Mouse (Mus musculus) intestine, embryonic 14.5 days (tissue): Measurements from ENCODE around the gene Scrg1. TPM values are rescaled to one million over a fixed set of nuclear protein-coding genes. Genes with fewer than 3 reads are reported as not detected.
"Not testable (repeated sequence)": the region's sequence is repeated elsewhere in the genome, so short reads cannot be mapped to it uniquely, and the experiment has no call there.

Experiments used
- ATAC-seq: fragments of 200-750 bp; cut with Nextera tagmentation; replicated peaks from 2 replicates; pipeline ENCODE4 v1.8.0; 2017; ENCODE audit warnings: low read depth, moderate number of reproducible peaks, moderate TSS enrichment, moderate library complexity; ENCODE audit not compliant: low FRiP score, low TSS enrichment
- DNase-seq: peaks from one replicate; pipeline ENCODE4 v3.0.0-alpha.2; 2018; ENCODE audit warnings: low spot score
- H3K27ac ChIP-seq: fragments of 300-500 bp; sonication (generic); 2 replicates; pipeline ENCODE4 v1.5.1; 2014; ENCODE audit warnings: low read depth, mild to moderate bottlenecking, control low read depth
- H3K27me3 ChIP-seq: fragments of 300-500 bp; sonication (generic); replicated peaks from 2 replicates; pipeline ENCODE4 v1.6.1; 2014; ENCODE audit warnings: low read length, control low read depth; ENCODE audit not compliant: control insufficient read depth, insufficient read depth
- H3K36me3 ChIP-seq: fragments of 300-500 bp; sonication (generic); 2 replicates; pipeline ENCODE4 v1.6.1; 2014; ENCODE audit warnings: low read length, control low read depth; ENCODE audit not compliant: control insufficient read depth, insufficient read depth
- H3K4me1 ChIP-seq: fragments of 300-500 bp; sonication (generic); replicated peaks from 2 replicates; pipeline ENCODE4 v1.6.1; 2014; ENCODE audit warnings: low read length, control low read depth, mixed read lengths; ENCODE audit not compliant: control insufficient read depth, insufficient read depth
- H3K4me2 ChIP-seq: fragments of 300-500 bp; sonication (generic); 2 replicates; pipeline ENCODE4 v1.6.1; 2014; ENCODE audit warnings: low read length
- H3K4me3 ChIP-seq: fragments of 300-500 bp; sonication (generic); 2 replicates; pipeline ENCODE4 v1.5.1; 2014; ENCODE audit warnings: low read depth, low read length, control low read depth, mixed read lengths
- H3K9ac ChIP-seq: fragments of 300-500 bp; sonication (generic); 2 replicates; pipeline ENCODE4 v1.6.1; 2014; ENCODE audit warnings: mild to moderate bottlenecking, low read length
- H3K9me3 ChIP-seq: fragments of 300-500 bp; sonication (generic); 2 replicates; pipeline ENCODE4 v1.6.1; 2016; ENCODE audit warnings: low read length, control low read depth; ENCODE audit not compliant: control insufficient read depth
- WGBS: fragments of 180-500 bp; shearing (Covaris S2); extraction: QIAGEN DNeasy Blood & Tissue Kit; methylation state at CpG from one replicate; pipeline ENCODE4 v1.1.7; 2014; 5-methylcytosine and 5-hydroxymethylcytosine counted together
- polyA plus RNA-seq: library from polyadenylated mRNA; unstranded; fragments of >200 nt; fragmentation: Nextera tagmentation; extraction: Ambion mirVana; gene quantifications from 2 replicates; pipeline ENCODE4 v1.2.1, GENCODE M21; 2014

The Scrg1 gene
- polyA plus RNA-seq, 1 experiment from 2014 or later, result 0.54 TPM

DNA sequence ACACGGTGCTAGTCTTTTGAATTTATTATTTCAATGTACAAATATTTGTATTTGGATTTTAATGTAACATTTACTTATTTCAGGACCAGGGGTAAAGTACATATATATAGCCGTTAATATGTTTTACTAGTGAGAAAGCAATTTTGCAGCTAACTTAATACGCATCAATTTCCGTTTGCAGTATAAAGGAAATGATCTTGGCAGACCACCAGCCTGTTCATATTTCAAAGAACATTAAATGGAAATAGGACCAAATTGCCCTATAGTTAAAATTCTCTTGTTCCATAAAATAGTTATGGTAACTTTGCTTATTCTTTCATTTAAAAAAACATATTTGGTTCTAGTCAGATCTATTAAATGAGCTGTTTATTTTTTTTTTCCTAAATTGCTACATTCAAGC, 14.6 kb upstream of the Scrg1 start:
- WGBS, result 72% methylated on average over 4 of the region's 4 CpGs
- Histone ChIP-seq H3K4me1 (0 out of 2 replicates have a peak, but pooled peaks cover 3% of the 10 kb centered on the region), H3K27ac (no peak overlapping the region), H3K36me3 (no peaks in the 10 kb centered on the region), H3K9ac (no peak overlapping the region), H3K4me2 (no peak overlapping the region), H3K9me3 (no peaks in the 10 kb centered on the region), H3K4me3 (no peak overlapping the region), H3K27me3 (no peaks in the 10 kb centered on the region)
- ATAC-seq, result no peak
- no peak for DNase-seq

DNA sequence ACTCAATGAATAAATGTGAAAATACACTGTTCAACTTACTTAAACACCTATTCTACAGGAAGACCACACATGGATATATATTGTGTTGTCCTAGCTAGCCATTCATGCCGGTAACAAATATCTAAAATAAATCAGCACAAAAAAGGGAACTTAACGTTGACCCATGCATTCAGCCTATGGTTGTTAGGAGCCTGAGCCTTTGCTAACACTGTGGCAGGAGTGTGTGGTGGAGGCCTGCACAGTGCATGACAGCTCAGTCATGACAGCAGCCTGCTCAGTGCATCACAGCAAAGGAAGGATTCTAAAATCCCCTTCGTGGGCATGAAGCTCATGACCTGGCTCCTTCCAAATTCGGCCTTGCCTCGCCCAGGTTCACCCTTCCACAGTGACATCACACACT, 14.2 kb upstream of the Scrg1 start:
- no peaks in the 10 kb centered on the region for H3K9me3 ChIP-seq
- 0 out of 2 replicates have a peak, but pooled peaks cover 3% of the 10 kb centered on the region for H3K4me1 ChIP-seq
- no peaks in the 10 kb centered on the region for H3K27me3 ChIP-seq
- no peak overlapping the region for H3K9ac ChIP-seq
- 83% methylated on average over 5 of the region's 5 CpGs for WGBS
- H3K4me2 ChIP-seq, result no peak overlapping the region
- DNase-seq (no peak), ATAC-seq (no peak)
- H3K4me3 ChIP-seq, result no peak overlapping the region
- no peak overlapping the region for H3K27ac ChIP-seq
- H3K36me3 ChIP-seq, result no peaks in the 10 kb centered on the region

DNA sequence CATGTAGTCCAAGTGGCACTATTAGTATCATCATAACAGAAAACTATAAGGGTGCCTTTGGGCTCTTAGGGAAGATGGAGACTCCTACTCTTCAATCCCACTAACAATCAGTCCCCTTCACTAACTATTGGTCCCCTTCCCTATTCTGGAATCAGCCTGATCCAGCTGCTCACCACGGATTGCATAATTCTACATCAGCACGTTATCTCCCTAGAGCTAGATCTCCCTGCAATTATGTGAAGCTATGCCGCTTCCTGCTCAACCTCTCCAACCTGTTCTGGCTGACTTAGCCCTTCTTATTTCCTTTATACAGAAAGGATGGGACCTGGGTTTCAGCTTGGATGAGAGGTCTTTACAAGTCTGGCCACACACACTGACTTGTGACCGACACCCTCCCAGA, 12.4 kb upstream of the Scrg1 start:
- DNase-seq (no peak), ATAC-seq (no peak)
- no peak overlapping the region for H3K9ac ChIP-seq
- H3K27me3 ChIP-seq, result no peaks in the 10 kb centered on the region
- no peaks in the 10 kb centered on the region for H3K4me1 ChIP-seq
- no peaks in the 10 kb centered on the region for H3K9me3 ChIP-seq
- H3K36me3 ChIP-seq, result no peaks in the 10 kb centered on the region
- H3K27ac ChIP-seq, result no peak overlapping the region
- no peak overlapping the region for H3K4me3 ChIP-seq
- H3K4me2 ChIP-seq, result no peak overlapping the region
- 70% methylated on average over 4 of the region's 4 CpGs for WGBS

DNA sequence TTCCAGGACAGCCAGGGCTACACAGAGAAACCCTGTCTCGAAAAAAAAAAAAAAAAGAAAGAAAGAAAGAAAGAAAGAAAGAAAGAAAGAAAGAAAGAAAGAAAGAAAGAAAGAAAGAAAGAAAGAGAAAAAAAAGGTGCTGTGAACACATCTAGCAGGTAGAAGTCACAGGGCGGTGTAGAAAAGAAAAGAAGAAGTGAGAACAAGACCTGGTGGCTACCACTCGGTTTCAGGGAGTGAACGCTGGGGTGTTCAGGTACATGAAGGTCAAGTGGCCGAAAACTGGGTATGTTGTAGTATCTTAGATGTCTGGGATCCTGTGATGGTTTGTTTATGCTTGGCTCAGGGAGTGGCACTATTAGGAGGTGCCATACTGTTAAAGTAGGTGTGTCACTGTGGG, 9.8 kb upstream of the Scrg1 start:
- H3K4me1 ChIP-seq, H3K4me2 ChIP-seq, H3K9ac ChIP-seq, H3K4me3 ChIP-seq, DNase-seq, ATAC-seq, H3K27ac ChIP-seq, H3K9me3 ChIP-seq, H3K36me3 ChIP-seq, H3K27me3 ChIP-seq: not testable (repeated sequence)
- 85% methylated on average over 4 of the region's 5 CpGs for WGBS

DNA sequence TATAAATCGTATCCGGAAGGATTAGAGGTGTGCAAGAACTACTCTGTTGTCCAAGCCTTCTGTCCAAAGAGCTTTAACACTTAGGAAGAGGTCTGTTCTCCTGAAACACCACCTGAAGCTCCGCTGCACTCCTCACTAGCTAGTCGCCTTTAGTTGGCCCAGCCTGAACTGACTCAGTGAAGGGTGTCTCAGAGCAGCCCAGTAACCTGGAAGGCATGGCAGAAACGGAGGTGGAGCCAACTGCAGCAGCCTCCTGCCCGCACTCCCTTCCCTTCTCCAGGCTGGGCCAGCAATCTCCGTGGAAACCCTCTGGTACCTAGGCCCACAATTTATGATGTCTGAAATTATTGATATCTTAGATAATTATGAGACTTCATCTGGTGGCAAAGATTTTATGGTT, 5.0 kb upstream of the Scrg1 start:
- Histone ChIP-seq H3K36me3 (no peaks in the 10 kb centered on the region), H3K27ac (no peak overlapping the region), H3K27me3 (no peaks in the 10 kb centered on the region), H3K4me3 (no peak overlapping the region), H3K4me1 (no peaks in the 10 kb centered on the region), H3K9me3 (no peaks in the 10 kb centered on the region), H3K4me2 (no peak overlapping the region), H3K9ac (no peak overlapping the region)
- 73% methylated on average over 7 of the region's 7 CpGs for WGBS
- no peak for ATAC-seq
- DNase-seq, result no peak

DNA sequence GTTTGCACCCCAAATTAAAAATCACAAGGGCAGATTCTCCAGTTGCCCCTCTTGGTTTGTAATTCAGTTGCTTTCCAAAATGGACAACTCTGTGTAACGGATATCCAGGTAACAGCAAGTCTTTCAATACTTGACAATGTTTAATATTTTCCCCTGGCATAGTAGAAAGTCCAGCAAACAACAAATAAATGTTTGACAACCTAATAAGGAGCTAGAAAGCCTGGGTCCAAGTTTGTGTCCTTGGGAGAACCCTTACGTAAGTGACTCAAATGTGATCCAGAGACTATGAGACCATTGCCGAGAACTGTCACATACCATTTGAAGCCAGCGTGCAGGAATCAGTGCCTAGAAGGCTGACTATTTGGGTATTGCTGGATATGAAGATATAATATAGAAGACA, 3.8 kb upstream of the Scrg1 start:
- Histone ChIP-seq H3K27me3 (no peaks in the 10 kb centered on the region), H3K27ac (no peak overlapping the region), H3K4me1 (no peaks in the 10 kb centered on the region), H3K9ac (no peak overlapping the region), H3K4me2 (no peak overlapping the region), H3K4me3 (no peak overlapping the region), H3K9me3 (no peaks in the 10 kb centered on the region), H3K36me3 (no peaks in the 10 kb centered on the region)
- no peak for DNase-seq
- whole genome bisulfite sequencing, result 91% methylated on average over 4 of the region's 4 CpGs
- ATAC-seq, result no peak

DNA sequence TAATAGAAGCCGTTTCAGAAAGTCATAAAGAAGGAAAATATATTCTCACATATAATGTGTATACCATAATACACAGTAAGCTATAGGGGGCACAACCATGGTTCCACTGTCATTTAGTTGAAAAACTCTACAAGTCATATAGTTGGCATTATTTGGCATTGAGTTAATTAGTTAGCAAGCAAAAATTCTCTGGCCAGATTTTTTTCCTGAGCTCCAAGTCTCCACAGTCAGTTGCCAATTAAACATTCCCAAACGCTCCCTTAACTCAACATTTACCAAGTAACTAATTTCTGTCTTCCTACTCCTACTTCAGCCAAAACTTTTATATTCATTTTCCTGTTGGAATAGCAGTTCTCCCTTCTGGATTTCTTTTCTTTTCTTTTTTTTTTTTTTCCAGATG, 2.4 kb upstream of the Scrg1 start:
- Histone ChIP-seq H3K4me2 (no peak overlapping the region), H3K27me3 (no peaks in the 10 kb centered on the region), H3K27ac (no peak overlapping the region), H3K36me3 (no peaks in the 10 kb centered on the region), H3K4me3 (no peak overlapping the region), H3K9me3 (no peaks in the 10 kb centered on the region), H3K4me1 (no peaks in the 10 kb centered on the region), H3K9ac (no peak overlapping the region)
- ATAC-seq (no peak), DNase-seq (no peak)
- WGBS, result 87% methylated on average over 2 of the region's 2 CpGs

DNA sequence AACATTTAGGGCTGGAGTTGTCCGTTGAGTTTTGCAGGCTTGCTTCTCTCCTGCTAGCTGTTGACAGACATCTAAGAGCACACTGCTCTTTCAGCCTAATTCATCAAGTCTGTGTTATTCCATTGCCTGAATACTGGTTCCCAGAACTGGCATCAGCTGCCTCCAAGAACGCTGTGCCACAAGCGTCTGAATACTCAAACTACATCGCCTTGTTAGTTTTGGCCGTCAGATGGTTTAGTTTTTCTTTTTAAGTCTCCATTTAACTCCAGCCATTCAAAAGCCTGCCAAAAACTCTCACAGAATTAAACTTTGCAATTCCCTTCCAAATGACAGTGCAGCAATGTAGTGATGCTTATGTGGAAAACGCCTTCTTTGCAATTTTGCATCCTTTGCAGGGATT, 1.4 kb downstream of the Scrg1 start:
- no peaks in the 10 kb centered on the region for H3K4me1 ChIP-seq
- no peaks in the 10 kb centered on the region for H3K27me3 ChIP-seq
- H3K9me3 ChIP-seq, result no peaks in the 10 kb centered on the region
- H3K4me2 ChIP-seq, result no peak overlapping the region
- no peak overlapping the region for H3K4me3 ChIP-seq
- H3K36me3 ChIP-seq, result no peaks in the 10 kb centered on the region
- H3K27ac ChIP-seq, result no peak overlapping the region
- ATAC-seq, result no peak
- no peak overlapping the region for H3K9ac ChIP-seq
- DNase-seq, result no peak
- WGBS, result 90% methylated on average over 6 of the region's 6 CpGs

DNA sequence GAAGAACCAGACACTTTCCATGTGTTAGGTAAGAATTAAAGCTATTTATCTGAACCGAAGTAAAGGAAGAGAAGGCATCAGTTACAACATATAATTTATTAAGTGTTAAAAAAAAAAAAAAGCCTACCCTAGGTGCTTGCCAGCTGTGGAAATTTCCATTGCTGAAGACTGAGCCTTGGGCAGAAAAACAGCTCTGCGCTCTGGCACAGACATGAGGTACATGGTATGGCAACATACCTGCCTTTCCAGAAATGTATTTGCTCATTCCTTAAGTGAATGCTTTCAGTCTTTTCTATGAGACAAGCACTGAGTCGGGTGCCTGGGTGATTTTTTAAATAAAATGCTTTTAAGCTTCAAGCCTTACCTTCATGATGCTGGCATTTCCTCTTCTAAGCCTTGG, 2.2 kb downstream of the Scrg1 start:
- Histone ChIP-seq H3K9me3 (no peaks in the 10 kb centered on the region), H3K4me2 (no peak overlapping the region), H3K27me3 (no peaks in the 10 kb centered on the region), H3K9ac (no peak overlapping the region), H3K4me3 (no peak overlapping the region), H3K36me3 (no peaks in the 10 kb centered on the region), H3K4me1 (no peaks in the 10 kb centered on the region), H3K27ac (no peak overlapping the region)
- ATAC-seq, result no peak
- WGBS, result 74% methylated on average over 3 of the region's 3 CpGs
- DNase-seq, result no peak
